Mouse (Mus musculus): ENCODE measurements around the gene Hist1h2be. TPM values are rescaled to one million over a fixed set of nuclear protein-coding genes. Genes with fewer than 3 reads are reported as not detected.

The Hist1h2be gene
- polyA plus RNA-seq, 1 experiment from 2014 or later: 0.44 TPM

DNA sequence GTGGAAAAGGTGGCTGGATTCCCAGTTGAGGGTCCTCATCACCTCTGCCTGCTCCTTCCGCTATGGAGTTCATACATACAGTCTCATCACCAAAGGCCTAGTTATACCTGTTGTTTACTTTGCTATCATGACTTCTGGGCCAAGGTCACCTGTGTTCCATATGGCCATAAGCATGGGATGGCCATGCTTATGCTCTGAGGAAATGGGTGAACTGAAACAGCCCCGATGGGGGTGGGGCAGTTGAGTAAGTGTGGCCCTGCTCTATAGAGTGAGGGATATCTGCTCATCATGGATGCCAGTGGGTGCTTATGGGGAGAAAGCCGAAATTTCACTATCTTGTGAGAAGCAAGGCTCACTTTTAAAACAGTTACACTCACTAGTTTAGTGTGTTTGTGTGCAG, 15.9 kb downstream of the Hist1h2be start:
- H3K9ac ChIP-seq (replicated peaks; ENCODE audit: low read depth): no peak overlapping the region
- ATAC-seq (no peak), DNase-seq (ENCODE audit: low spot score) (no peak)
- H3K27me3 ChIP-seq (replicated peaks; ENCODE audit: insufficient read depth, low read length): no peaks in the 10 kb centered on the region
- H3K36me3 ChIP-seq (ENCODE audit: insufficient read depth, low read length): no peaks in the 10 kb centered on the region
- no peak overlapping the region for H3K27ac ChIP-seq (ENCODE audit: low read length)
- no peak overlapping the region for H3K4me3 ChIP-seq (ENCODE audit: low read depth, low read length)
- no peaks in the 10 kb centered on the region for H3K9me3 ChIP-seq (ENCODE audit: low read length)
- H3K4me2 ChIP-seq (replicated peaks; ENCODE audit: low read depth, low read length): no peak overlapping the region
- no peak for TF ChIP-seq CTCF (IDR thresholded peaks at IDR 0.05)
- TF ChIP-seq EP300 (IDR thresholded peaks at IDR 0.05): no peak
- 86% methylated on average over 3 of the region's 3 CpGs for WGBS
- no peaks in the 10 kb centered on the region for H3K4me1 ChIP-seq (ENCODE audit: insufficient read depth, low read depth, low read length)

DNA sequence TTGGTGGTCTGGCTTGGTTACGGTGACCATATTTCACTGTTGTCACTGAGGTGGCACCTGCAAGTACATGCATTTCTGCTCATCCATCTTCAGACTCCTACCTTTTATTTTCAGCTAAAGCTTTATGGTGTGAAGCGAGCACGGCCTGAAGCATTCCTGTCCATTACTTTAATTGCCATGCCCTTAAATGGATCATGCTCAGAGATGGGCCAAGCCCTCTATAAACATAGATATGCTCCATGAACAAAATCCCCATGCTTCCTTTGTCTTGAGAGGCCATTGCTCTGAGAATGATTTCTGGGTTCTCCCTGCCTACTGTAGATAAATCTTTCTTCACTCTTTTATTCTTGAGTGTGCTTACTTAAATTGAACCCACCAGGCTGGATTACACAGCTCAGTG, 16.5 kb downstream of the Hist1h2be start:
- DNase-seq (ENCODE audit: low spot score): no peak
- H3K4me3 ChIP-seq (ENCODE audit: low read depth, low read length): no peak overlapping the region
- H3K9me3 ChIP-seq (ENCODE audit: low read length): no peaks in the 10 kb centered on the region
- H3K4me2 ChIP-seq (replicated peaks; ENCODE audit: low read depth, low read length): no peak overlapping the region
- H3K27me3 ChIP-seq (replicated peaks; ENCODE audit: insufficient read depth, low read length): no peaks in the 10 kb centered on the region
- TF ChIP-seq CTCF (IDR thresholded peaks at IDR 0.05) (no peak), EP300 (IDR thresholded peaks at IDR 0.05) (no peak)
- no peaks in the 10 kb centered on the region for H3K36me3 ChIP-seq (ENCODE audit: insufficient read depth, low read length)
- H3K27ac ChIP-seq (ENCODE audit: low read length): no peak overlapping the region
- H3K4me1 ChIP-seq (ENCODE audit: insufficient read depth, low read depth, low read length): no peaks in the 10 kb centered on the region
- no peak overlapping the region for H3K9ac ChIP-seq (replicated peaks; ENCODE audit: low read depth)
- ATAC-seq: no peak
- WGBS: 76% methylated on average over 3 of the region's 3 CpGs

DNA sequence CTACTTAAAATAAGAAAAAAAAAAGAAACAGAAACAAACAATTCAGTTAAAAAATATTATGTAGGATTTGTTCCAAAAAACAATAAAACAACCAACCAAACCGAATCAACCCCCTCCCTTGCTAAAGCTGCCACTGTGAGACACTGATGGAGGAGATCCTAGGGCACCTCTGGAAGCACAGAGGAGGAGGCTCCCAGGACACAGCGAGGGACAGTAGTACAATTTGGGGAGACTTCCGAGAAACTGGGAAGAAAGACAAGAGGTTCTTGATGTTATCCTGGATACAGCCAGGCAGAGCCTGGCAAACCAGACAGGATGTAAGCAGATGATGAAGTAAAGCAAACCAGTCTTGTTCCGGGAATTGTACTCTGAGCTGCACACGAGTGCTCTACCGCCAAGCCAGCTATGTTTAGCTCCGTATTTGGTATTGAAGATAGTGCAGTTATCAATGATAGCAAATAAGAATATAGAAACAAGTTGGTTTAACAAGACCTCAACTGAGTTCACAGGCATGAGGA, 17.7 kb downstream of the Hist1h2be start:
- ATAC-seq (peak; percentile 62; the same call in 1 of the 2 replicates), DNase-seq (ENCODE audit: low spot score) (peak; percentile 52)
- H3K27me3 ChIP-seq (replicated peaks; ENCODE audit: insufficient read depth, low read length): no peaks in the 10 kb centered on the region
- TF ChIP-seq CTCF (IDR thresholded peaks at IDR 0.05) (no peak), EP300 (IDR thresholded peaks at IDR 0.05) (peak; percentile 76)
- 55% methylated on average over 7 of the region's 7 CpGs for WGBS
- H3K36me3 ChIP-seq (ENCODE audit: insufficient read depth, low read length): no peaks in the 10 kb centered on the region
- no peak overlapping the region for H3K4me2 ChIP-seq (replicated peaks; ENCODE audit: low read depth, low read length)
- H3K4me1 ChIP-seq (ENCODE audit: insufficient read depth, low read depth, low read length): no peaks in the 10 kb centered on the region
- no peak overlapping the region for H3K27ac ChIP-seq (ENCODE audit: low read length)
- H3K9ac ChIP-seq (replicated peaks; ENCODE audit: low read depth): no peak overlapping the region
- H3K9me3 ChIP-seq (ENCODE audit: low read length): no peaks in the 10 kb centered on the region
- no peak overlapping the region for H3K4me3 ChIP-seq (ENCODE audit: low read depth, low read length)

DNA sequence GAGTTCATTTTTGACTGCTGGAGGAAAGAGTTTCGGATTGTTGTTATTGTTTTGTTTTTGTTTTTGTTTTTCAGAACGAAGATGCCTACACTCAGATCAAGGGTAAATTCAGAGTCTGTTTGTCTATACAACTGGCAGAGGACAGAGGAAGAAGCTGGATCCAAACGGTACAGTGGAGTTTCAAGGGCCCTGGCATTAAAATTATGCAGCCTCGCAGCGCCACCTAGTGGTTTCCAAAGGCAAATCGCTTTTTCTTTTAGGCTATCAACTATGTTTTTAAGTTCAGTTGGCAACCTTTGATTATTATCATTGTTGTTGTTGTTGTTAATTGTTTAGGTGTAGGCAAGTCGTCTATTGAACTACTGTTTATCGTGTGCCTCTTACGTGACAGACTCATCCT, 23.0 kb downstream of the Hist1h2be start:
- no peak overlapping the region for H3K4me2 ChIP-seq (replicated peaks; ENCODE audit: low read depth, low read length)
- TF ChIP-seq EP300 (IDR thresholded peaks at IDR 0.05) (peak; percentile 67; the same call in 1 of the 2 replicates), CTCF (IDR thresholded peaks at IDR 0.05) (peak; percentile 85)
- ATAC-seq: peak; percentile 56; the same call in 1 of the 2 replicates
- no peak overlapping the region for H3K4me3 ChIP-seq (ENCODE audit: low read depth, low read length)
- no peaks in the 10 kb centered on the region for H3K4me1 ChIP-seq (ENCODE audit: insufficient read depth, low read depth, low read length)
- 4% methylated on average over 9 of the region's 9 CpGs for WGBS
- H3K27ac ChIP-seq (ENCODE audit: low read length): no peak overlapping the region
- peak; percentile 90 for DNase-seq (ENCODE audit: low spot score)
- no peaks in the 10 kb centered on the region for H3K9me3 ChIP-seq (ENCODE audit: low read length)
- no peaks in the 10 kb centered on the region for H3K36me3 ChIP-seq (ENCODE audit: insufficient read depth, low read length)
- no peak overlapping the region for H3K9ac ChIP-seq (replicated peaks; ENCODE audit: low read depth)
- no peaks in the 10 kb centered on the region for H3K27me3 ChIP-seq (replicated peaks; ENCODE audit: insufficient read depth, low read length)

DNA sequence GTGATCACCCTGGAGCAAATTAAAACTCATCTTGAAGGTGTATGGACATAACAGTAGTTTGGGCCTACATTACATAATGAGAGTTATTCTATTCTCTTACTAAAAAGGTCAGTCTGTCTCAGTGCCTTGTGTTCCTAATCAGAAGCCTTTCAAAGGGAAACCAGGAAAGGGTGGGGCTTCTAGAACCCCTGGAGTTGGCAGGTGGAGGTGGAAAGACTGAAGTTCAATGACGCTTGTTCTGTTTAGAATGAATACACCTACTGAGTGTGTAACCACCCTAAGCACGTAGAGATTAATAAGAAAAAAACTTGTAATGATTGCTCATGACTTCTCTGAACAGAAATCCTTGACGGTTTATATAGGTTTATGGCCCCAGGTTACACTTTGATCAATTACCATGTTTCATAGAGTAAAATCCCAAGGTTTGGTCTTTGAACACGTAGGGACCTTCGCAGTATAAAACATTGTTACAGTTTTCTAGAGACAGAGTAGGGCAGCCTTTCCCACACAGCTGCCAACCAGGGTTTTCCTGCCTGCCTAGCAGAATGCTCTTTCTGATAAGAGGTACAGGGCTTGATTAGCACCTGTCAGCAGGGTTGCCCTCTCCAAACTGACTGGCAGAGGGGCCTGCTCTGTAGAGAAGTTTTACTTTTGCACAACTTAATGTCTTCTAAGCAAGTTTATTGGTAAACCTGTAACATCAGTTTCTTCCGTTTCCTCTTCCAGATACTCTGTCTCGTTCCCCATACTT, 25.1 kb downstream of the Hist1h2be start:
- no peaks in the 10 kb centered on the region for H3K27me3 ChIP-seq (replicated peaks; ENCODE audit: insufficient read depth, low read length)
- no peak for DNase-seq (ENCODE audit: low spot score)
- no peak overlapping the region for H3K27ac ChIP-seq (ENCODE audit: low read length)

DNA sequence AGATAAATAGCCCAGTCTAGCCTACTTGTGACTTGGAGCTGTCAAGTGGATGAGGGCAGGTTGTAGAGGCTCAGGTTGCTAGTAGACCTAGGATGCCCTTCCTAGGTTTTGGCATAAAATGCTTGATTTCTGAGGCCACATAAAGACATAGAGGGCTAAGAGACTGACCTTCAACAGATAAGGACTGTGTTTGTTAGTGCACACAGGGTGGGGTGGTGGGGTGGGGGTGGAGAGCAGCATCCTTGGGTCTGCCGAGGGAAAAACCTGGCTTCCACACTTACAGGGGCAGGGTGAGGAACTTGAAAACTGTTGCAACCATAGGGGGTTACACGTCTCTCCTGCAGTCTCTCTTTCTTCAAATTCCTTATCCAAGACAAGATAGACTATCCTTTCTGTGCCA, 25.7 kb downstream of the Hist1h2be start:
- H3K4me2 ChIP-seq (replicated peaks; ENCODE audit: low read depth, low read length): no peak overlapping the region
- no peak overlapping the region for H3K27ac ChIP-seq (ENCODE audit: low read length)
- no peak overlapping the region for H3K9ac ChIP-seq (replicated peaks; ENCODE audit: low read depth)
- no peak for TF ChIP-seq CTCF (IDR thresholded peaks at IDR 0.05)
- TF ChIP-seq EP300 (IDR thresholded peaks at IDR 0.05): no peak
- H3K9me3 ChIP-seq (ENCODE audit: low read length): no peaks in the 10 kb centered on the region
- no peaks in the 10 kb centered on the region for H3K27me3 ChIP-seq (replicated peaks; ENCODE audit: insufficient read depth, low read length)
- 81% methylated on average over 2 of the region's 2 CpGs for WGBS
- H3K36me3 ChIP-seq (ENCODE audit: insufficient read depth, low read length): no peaks in the 10 kb centered on the region
- no peak for DNase-seq (ENCODE audit: low spot score)
- ATAC-seq: no peak
- no peaks in the 10 kb centered on the region for H3K4me1 ChIP-seq (ENCODE audit: insufficient read depth, low read depth, low read length)
- no peak overlapping the region for H3K4me3 ChIP-seq (ENCODE audit: low read depth, low read length)

More for the DNA sequence above, 25.1 kb downstream of the Hist1h2be start:
- H3K9me3 ChIP-seq (ENCODE audit: low read length): no peaks in the 10 kb centered on the region
- H3K4me2 ChIP-seq (replicated peaks; ENCODE audit: low read depth, low read length): no peak overlapping the region
- no peak overlapping the region for H3K9ac ChIP-seq (replicated peaks; ENCODE audit: low read depth)
- no peak overlapping the region for H3K4me3 ChIP-seq (ENCODE audit: low read depth, low read length)
- 79% methylated on average over 7 of the region's 7 CpGs for WGBS
- no peak for ATAC-seq
- H3K4me1 ChIP-seq (ENCODE audit: insufficient read depth, low read depth, low read length): no peaks in the 10 kb centered on the region
- no peaks in the 10 kb centered on the region for H3K36me3 ChIP-seq (ENCODE audit: insufficient read depth, low read length)
- TF ChIP-seq CTCF (IDR thresholded peaks at IDR 0.05): no peak
- TF ChIP-seq EP300 (IDR thresholded peaks at IDR 0.05): no peak
